In genomic region chr19:46670691-46671090, GRCm38 (mm10) we compare ENCODE assay signal across 9 mouse cellular contexts. TPM values are rescaled to one million over a fixed set of nuclear protein-coding genes. Genes with fewer than 3 reads are reported as not detected.
A peak's percentile ranks its signal among the peaks of the same experiment; 100 is the strongest.
DNase-seq lines count a peak whose midpoint lies in the region; ATAC-seq and TF ChIP-seq lines count a peak whose summit lies in the region.
"Had no signal": no experiment of that assay in that cellular context is flagged by ENCODE, and none has a peak within 500 bp of the region (broad histone marks: within the 10 kb centered on the region; RNA-seq: fewer than 3 reads in every experiment).

No protein-coding gene starts in this region.

- no peak overlapping the region for H3K4me3 ChIP-seq in bone marrow macrophage, adult 2 months (ENCODE audit: insufficient read depth, low read length)
- H3K4me3 ChIP-seq in forebrain, embryonic 13.5 days: no peak overlapping the region
- H3K4me3 ChIP-seq in hindbrain, embryonic 11.5 days (ENCODE audit: low read depth, low read length): no peak overlapping the region
- H3K4me3 ChIP-seq in midbrain, embryonic 14.5 days (replicated peaks; ENCODE audit: low read depth, low read length): no peak overlapping the region

- no peak overlapping the region for H3K9ac ChIP-seq in forebrain, embryonic 13.5 days
- H3K9ac ChIP-seq in hindbrain, embryonic 11.5 days (ENCODE audit: low read depth, low read length): no peak overlapping the region
- no peak overlapping the region for H3K9ac ChIP-seq in midbrain, embryonic 14.5 days (replicated peaks; ENCODE audit: low read length)

- ATAC-seq in forebrain, embryonic 13.5 days: peak; percentile 51; the same call in 1 of the 2 replicates
- no peak for ATAC-seq in hindbrain, embryonic 11.5 days (ENCODE audit: low FRiP score)
- 0 out of 2 replicates have a peak, but pooled peaks have one; percentile 40 for ATAC-seq in midbrain, embryonic 14.5 days (ENCODE audit: low FRiP score, low TSS enrichment)

- intact Hi-C loops in heart, postnatal 25 days (cut with DNase I): loop anchor here (1.0 to 10.0 kb wide), 3 partner anchors 70 to 324 kb away; no protein-coding TSS in a partner anchor
- intact Hi-C loops in left cerebral cortex, postnatal 36 days (cut with DNase I): loop anchor here (2.0 to 5.0 kb wide), 2 partner anchors 70 to 197 kb away; no protein-coding TSS in a partner anchor

- no peak overlapping the region for H3K27ac ChIP-seq in bone marrow macrophage, adult 2 months (ENCODE audit: insufficient read depth, low read depth, low read length)
- H3K27ac ChIP-seq in forebrain, embryonic 13.5 days: no peak overlapping the region
- no peak overlapping the region for H3K27ac ChIP-seq in hindbrain, embryonic 11.5 days (ENCODE audit: low read depth, low read length)
- no peak overlapping the region for H3K27ac ChIP-seq in midbrain, embryonic 14.5 days (replicated peaks; ENCODE audit: low read depth, low read length)
- H3K27ac ChIP-seq: macrophage had no signal

- H3K27me3 ChIP-seq in forebrain, embryonic 13.5 days: 0 out of 2 replicates have a peak, but pooled peaks cover 5% of the 10 kb centered on the region
- H3K27me3 ChIP-seq in hindbrain, embryonic 11.5 days (ENCODE audit: control insufficient read depth, insufficient read depth, low read length): no peaks in the 10 kb centered on the region
- no peaks in the 10 kb centered on the region for H3K27me3 ChIP-seq in midbrain, embryonic 14.5 days (ENCODE audit: control insufficient read depth, insufficient read depth, low read length)
- H3K27me3 ChIP-seq in splenic B cell, adult 2 months (ENCODE audit: control insufficient read depth, insufficient read depth, low read length, poor library complexity, severe bottlenecking): no peaks in the 10 kb centered on the region

- WGBS in forebrain, embryonic 13.5 days: 32% methylated on average over 13 of the region's 13 CpGs
- 28% methylated on average over 13 of the region's 13 CpGs for WGBS in hindbrain, embryonic 11.5 days
- 29% methylated on average over 13 of the region's 13 CpGs for WGBS in midbrain, embryonic 14.5 days

- no peaks in the 10 kb centered on the region for H3K4me1 ChIP-seq in bone marrow macrophage, adult 2 months (ENCODE audit: control insufficient read depth, insufficient read depth, low read length)
- H3K4me1 ChIP-seq in forebrain, embryonic 13.5 days: peaks cover 2% of the 10 kb centered on the region; the same call in 1 of the 2 replicates
- H3K4me1 ChIP-seq in hindbrain, embryonic 11.5 days (replicated peaks; ENCODE audit: control insufficient read depth, insufficient read depth, low read length): no peaks in the 10 kb centered on the region
- no peaks in the 10 kb centered on the region for H3K4me1 ChIP-seq in midbrain, embryonic 14.5 days (ENCODE audit: control insufficient read depth, insufficient read depth, low read length)

- no peak for TF ChIP-seq POLR2A in bone marrow macrophage, adult 2 months (IDR thresholded peaks at IDR 0.05; ENCODE audit: borderline replicate concordance, low read depth, low read length)

- DNase-seq in heart, adult 11 months: peak; percentile 94
- no peak for DNase-seq in heart, postnatal 25 days (ENCODE audit: low spot score)
- DNase-seq in hindbrain, embryonic 11.5 days (ENCODE audit: low spot score): peak; percentile 73
- peak; percentile 51 to 53 for DNase-seq in left cerebral cortex, postnatal 36 days (ENCODE audit: low spot score in 2 of 2)
- peak; percentile 85 for DNase-seq in midbrain, embryonic 14.5 days
- peak; percentile 78 for DNase-seq in splenic B cell, adult 2 months (ENCODE audit: low read depth, low spot score)

- no peak overlapping the region for H3K4me2 ChIP-seq in forebrain, embryonic 13.5 days
- no peak overlapping the region for H3K4me2 ChIP-seq in hindbrain, embryonic 11.5 days (replicated peaks; ENCODE audit: low read depth, low read length)
- no peak overlapping the region for H3K4me2 ChIP-seq in midbrain, embryonic 14.5 days (ENCODE audit: low read length)

- H3K9me3 ChIP-seq in forebrain, embryonic 13.5 days (replicated peaks): no peaks in the 10 kb centered on the region
- H3K9me3 ChIP-seq in hindbrain, embryonic 11.5 days (ENCODE audit: control insufficient read depth, low read length): no peaks in the 10 kb centered on the region
- no peaks in the 10 kb centered on the region for H3K9me3 ChIP-seq in midbrain, embryonic 14.5 days (ENCODE audit: control insufficient read depth, low read length)

- peak; percentile 77 for TF ChIP-seq CTCF in bone marrow macrophage, adult 2 months (IDR thresholded peaks at IDR 0.05; ENCODE audit: low read depth, low read length)

- no peaks in the 10 kb centered on the region for H3K36me3 ChIP-seq in forebrain, embryonic 13.5 days (ENCODE audit: poor library complexity, severe bottlenecking)
- H3K36me3 ChIP-seq in hindbrain, embryonic 11.5 days (ENCODE audit: control insufficient read depth, insufficient read depth, low read length): no peaks in the 10 kb centered on the region
- H3K36me3 ChIP-seq in midbrain, embryonic 14.5 days (ENCODE audit: control insufficient read depth, insufficient read depth, low read length): no peaks in the 10 kb centered on the region
- H3K36me3 ChIP-seq in splenic B cell, adult 2 months (ENCODE audit: control insufficient read depth, insufficient read depth, low read length, poor library complexity, severe bottlenecking): no peaks in the 10 kb centered on the region

RNA-seq across cellular contexts. Expression of gene Cyp17a1, which starts 2.3 kb away (rescaled TPM):
- not detected for total RNA-seq in heart, postnatal 25 days (2021)
- not detected in 2 replicates for polyA plus RNA-seq in bone marrow macrophage, adult 2 months (2012; ENCODE audit: insufficient read depth, insufficient read length, missing spikeins)
- not detected in 2 replicates for polyA plus RNA-seq in forebrain, embryonic 13.5 days (2015; fragmentation: Nextera tagmentation; extraction: Ambion mirVana)
- polyA plus RNA-seq in hindbrain, embryonic 11.5 days (2014; fragmentation: Nextera tagmentation; extraction: Ambion mirVana): 0.29 TPM in 1 of 2 replicates, not detected in the other
- not detected for total RNA-seq in left cerebral cortex, postnatal 36 days (2021)
- polyA plus RNA-seq in midbrain, embryonic 14.5 days (2014; fragmentation: Nextera tagmentation; extraction: Ambion mirVana): not detected in 2 replicates
- polyA plus RNA-seq: macrophage had no signal

RNA-seq across cellular contexts. Expression of gene Borcs7, which starts 19.0 kb away (rescaled TPM):
- 1 to 10 TPM; 7.8 to 8.8 TPM for total RNA-seq in heart, postnatal 25 days (2021)
- polyA plus RNA-seq in bone marrow macrophage, adult 2 months (2012; ENCODE audit: insufficient read depth, insufficient read length, missing spikeins): 13.7 and 15.6 TPM in 2 replicates
- polyA plus RNA-seq in forebrain, embryonic 13.5 days (2015; fragmentation: Nextera tagmentation; extraction: Ambion mirVana): 14.3 and 16.5 TPM in 2 replicates
- 14.2 and 14.9 TPM in 2 replicates for polyA plus RNA-seq in hindbrain, embryonic 11.5 days (2014; fragmentation: Nextera tagmentation; extraction: Ambion mirVana)
- total RNA-seq in left cerebral cortex, postnatal 36 days (2021): 10 to 100 TPM; 24.2 to 24.7 TPM
- polyA plus RNA-seq in midbrain, embryonic 14.5 days (2014; fragmentation: Nextera tagmentation; extraction: Ambion mirVana): 21.6 and 23.3 TPM in 2 replicates

RNA-seq across cellular contexts. Expression of gene As3mt, which starts 36.6 kb away (rescaled TPM):
- total RNA-seq in heart, postnatal 25 days (2021): 10 to 100 TPM; 93.3 to 97.2 TPM
- polyA plus RNA-seq in bone marrow macrophage, adult 2 months (2012; ENCODE audit: insufficient read depth, insufficient read length, missing spikeins): 9.8 and 10.7 TPM in 2 replicates
- polyA plus RNA-seq in forebrain, embryonic 13.5 days (2015; fragmentation: Nextera tagmentation; extraction: Ambion mirVana): 16.6 and 18.0 TPM in 2 replicates
- polyA plus RNA-seq in hindbrain, embryonic 11.5 days (2014; fragmentation: Nextera tagmentation; extraction: Ambion mirVana): 30.2 and 31.6 TPM in 2 replicates
- 10 to 100 TPM; 24.4 to 25.7 TPM for total RNA-seq in left cerebral cortex, postnatal 36 days (2021)
- 38.8 and 42.5 TPM in 2 replicates for polyA plus RNA-seq in midbrain, embryonic 14.5 days (2014; fragmentation: Nextera tagmentation; extraction: Ambion mirVana)
